Mouse (Mus musculus) megakaryocyte progenitor cell, adult 5-6 weeks (primary cell): ENCODE data around the gene Nrp2. TPM values are rescaled to one million over a fixed set of nuclear protein-coding genes. Genes with fewer than 3 reads are reported as not detected.

Experiments used
- ATAC-seq: replicated peaks from 2 replicates; pipeline ENCODE4 v1.8.0; 2016; ENCODE audit warnings: mild to moderate bottlenecking, moderate TSS enrichment, inconsistent platforms; ENCODE audit not compliant: poor library complexity
- total RNA-seq, 2 experiments: library from RNA; stranded (forward) in 1 of 2; stranded (reverse) in 1 of 2; fragments of 157-497, 149-512 nt in 1 of 2; fragments of 200-1000 nt in 1 of 2; gene quantifications; 2 replicates each; pipeline versions ENCODE4 v1.2.3 to v1.2.4; 2015 to 2017

Gene Nrp2
- total RNA-seq, 2 experiments from 2014 or later = 1.5 to 2.9 TPM

- ATAC-seq = no peak
Observed at GRCm38 (mm10) chr1:62747421-62748111, 44.5 kb downstream of the Nrp2 start.

GRCm38 (mm10) chr1:62748361-62748760 is 45.3 kb downstream of the Nrp2 start:
- ATAC-seq = no peak

GRCm38 (mm10) chr1:62749716-62750115 is 46.6 kb downstream of the Nrp2 start:
- no peak for ATAC-seq

GRCm38 (mm10) chr1:62750408-62751008 is 47.4 kb downstream of the Nrp2 start:
- ATAC-seq = peak; percentile 52

- peak; percentile 46 for ATAC-seq
Observed at GRCm38 (mm10) chr1:62751011-62752006, 48.2 kb downstream of the Nrp2 start.

GRCm38 (mm10) chr1:62752055-62752454 is 49.0 kb downstream of the Nrp2 start:
- ATAC-seq = no peak

- ATAC-seq = peak; percentile 62
Observed at GRCm38 (mm10) chr1:62752661-62753333, 49.7 kb downstream of the Nrp2 start.

GRCm38 (mm10) chr1:62754066-62754835 is 51.2 kb downstream of the Nrp2 start:
- no peak for ATAC-seq

GRCm38 (mm10) chr1:62760086-62760485 is 57.0 kb downstream of the Nrp2 start:
- ATAC-seq = peak; percentile 96

- no peak for ATAC-seq
Observed at GRCm38 (mm10) chr1:62760565-62760964, 57.5 kb downstream of the Nrp2 start.

GRCm38 (mm10) chr1:62763779-62764178 is 60.7 kb downstream of the Nrp2 start:
- no peak for ATAC-seq

- no peak for ATAC-seq
Observed at GRCm38 (mm10) chr1:62765171-62765570, 62.1 kb downstream of the Nrp2 start.

GRCm38 (mm10) chr1:62766766-62767165 is 63.7 kb downstream of the Nrp2 start:
- ATAC-seq = peak; percentile 79

- ATAC-seq = no peak
Observed at GRCm38 (mm10) chr1:62767611-62768010, 64.5 kb downstream of the Nrp2 start.

GRCm38 (mm10) chr1:62770576-62770975 is 67.5 kb downstream of the Nrp2 start:
- no peak for ATAC-seq

GRCm38 (mm10) chr1:62772391-62772790 is 69.3 kb downstream of the Nrp2 start:
- ATAC-seq = no peak

GRCm38 (mm10) chr1:62773105-62773920 is 70.2 kb downstream of the Nrp2 start:
- ATAC-seq = peak; percentile 56

GRCm38 (mm10) chr1:62773921-62774191 is 70.8 kb downstream of the Nrp2 start:
- ATAC-seq = no peak
